Mouse (Mus musculus) stomach, postnatal 0 days (tissue): Measurements from ENCODE around the gene Ispd.

ENCODE experiments used
- CTCF ChIP-seq: IDR thresholded peaks from 2 replicates; pipeline ENCODE4 v1.5.1; 2016; ENCODE audit warnings: antibody characterized with exemption, low read depth, mild to moderate bottlenecking, moderate library complexity
- EP300 ChIP-seq: optimal IDR thresholded peaks from 2 replicates; pipeline ENCODE3; 2016; ENCODE audit warnings: antibody characterized with exemption

DNA sequence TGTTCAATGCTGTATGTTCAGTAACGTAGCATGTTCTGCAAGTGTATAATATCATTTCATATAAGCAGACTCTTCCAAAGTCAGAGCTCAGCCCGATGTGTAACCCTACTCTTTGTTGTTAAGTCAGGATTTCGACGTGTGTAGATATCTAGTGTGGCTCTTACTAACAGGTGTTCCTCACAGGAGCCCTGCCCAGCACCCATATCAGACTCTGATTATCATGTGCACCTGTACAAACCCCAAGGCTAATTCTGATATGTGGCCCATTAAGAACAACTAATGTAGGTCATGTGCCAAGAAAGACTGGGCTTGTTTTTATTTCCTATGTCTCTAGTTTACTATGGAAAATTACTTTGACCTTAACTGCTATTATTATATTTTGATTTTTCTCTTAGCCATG lies 17.2 kb upstream of the Ispd start:
- TF ChIP-seq CTCF: no peak
- no peak for TF ChIP-seq EP300
